Mouse (Mus musculus) heart, embryonic 12.5 days (tissue): ENCODE data around the gene Vmn1r181. TPM values are rescaled to one million over a fixed set of nuclear protein-coding genes. Genes with fewer than 3 reads are reported as not detected.
"Not testable (repeated sequence)": the region's sequence is repeated elsewhere in the genome, so short reads cannot be mapped to it uniquely, and the experiment has no call there.

Experiments
- ATAC-seq: fragments of 200-750 bp; cut with Nextera tagmentation; 2 replicates; pipeline ENCODE4 v1.8.0; 2017; ENCODE audit warnings: moderate TSS enrichment, moderate library complexity; ENCODE audit not compliant: insufficient number of reproducible peaks, low FRiP score
- H3K27ac ChIP-seq: fragments of 300-500 bp; sonication (generic); 2 replicates; pipeline ENCODE4 v1.5.1; 2016; ENCODE audit warnings: mild to moderate bottlenecking, moderate library complexity; ENCODE audit not compliant: poor library complexity, severe bottlenecking
- H3K27me3 ChIP-seq: fragments of 300-500 bp; sonication (generic); replicated peaks from 2 replicates; pipeline ENCODE4 v1.6.1; 2016; ENCODE audit warnings: mild to moderate bottlenecking, moderate library complexity
- H3K36me3 ChIP-seq: fragments of 300-500 bp; sonication (generic); 2 replicates; pipeline ENCODE4 v1.6.1; 2016; ENCODE audit warnings: mild to moderate bottlenecking, moderate library complexity
- H3K4me1 ChIP-seq: fragments of 300-500 bp; sonication (generic); replicated peaks from 2 replicates; pipeline ENCODE4 v1.6.1; 2016; ENCODE audit warnings: mild to moderate bottlenecking
- H3K4me2 ChIP-seq: fragments of 300-500 bp; sonication (generic); 2 replicates; pipeline ENCODE4 v1.6.1; 2016; ENCODE audit warnings: mild to moderate bottlenecking, moderate library complexity
- H3K4me3 ChIP-seq: fragments of 300-500 bp; sonication (generic); 2 replicates; pipeline ENCODE4 v1.5.1; 2016; ENCODE audit warnings: mild to moderate bottlenecking
- H3K9ac ChIP-seq: fragments of 300-500 bp; sonication (generic); 2 replicates; pipeline ENCODE4 v1.6.1; 2016; ENCODE audit warnings: mild to moderate bottlenecking, moderate library complexity
- H3K9me3 ChIP-seq: fragments of 300-500 bp; sonication (generic); replicated peaks from 2 replicates; pipeline ENCODE4 v1.6.1; 2016; ENCODE audit warnings: mild to moderate bottlenecking, moderate library complexity
- WGBS: fragments of 180-500 bp; shearing (Covaris S2); methylation state at CpG from one replicate; pipeline ENCODE4 v1.1.7; 2016; 5-methylcytosine and 5-hydroxymethylcytosine counted together
- polyA plus RNA-seq: library from polyadenylated mRNA; unstranded; fragments of >200 nt; fragmentation: Nextera tagmentation; extraction: Ambion mirVana; gene quantifications from 2 replicates; pipeline ENCODE4 v1.2.1, GENCODE M21; 2016

Vmn1r181 gene
- not detected in 2 replicates for polyA plus RNA-seq

- H3K9ac ChIP-seq, ATAC-seq, H3K4me1 ChIP-seq, H3K27me3 ChIP-seq, H3K4me2 ChIP-seq, H3K36me3 ChIP-seq, H3K4me3 ChIP-seq, H3K27ac ChIP-seq: not testable (repeated sequence)
- peaks cover 30% of the 10 kb centered on the region for H3K9me3 ChIP-seq
- 68% methylated on average over 9 of the region's 9 CpGs for WGBS
Observed at GRCm38 (mm10) chr7:23974315-23974714, at the start of gene Vmn1r181. Vmn1r181 (plus strand) TSS chr7:23974615.

- Histone ChIP-seq H3K9ac (no peak within 1 kb of the TSS), H3K4me2 (no peak within 1 kb of the TSS), H3K36me3 (no peaks in the 10 kb centered on the region), H3K4me1 (no peaks in the 10 kb centered on the region), H3K27me3 (no peaks in the 10 kb centered on the region), H3K4me3 (no peak within 1 kb of the TSS), H3K9me3 (peaks cover 11% of the 10 kb centered on the region), H3K27ac (no peak within 1 kb of the TSS)
- WGBS = 46% methylated on average over 2 of the region's 2 CpGs
- no peak for ATAC-seq
Observed at GRCm38 (mm10) chr7:23926678-23927077, 47.7 kb upstream of the Vmn1r181 start, which contains the start of gene Vmn1r179. Vmn1r179 (plus strand) TSS chr7:23926978.

GRCm38 (mm10) chr7:23950332-23950731, 24.1 kb upstream of the Vmn1r181 start, which contains the start of gene Vmn1r180:
Vmn1r180 (plus strand) TSS chr7:23950632.
- no peak within 1 kb of the TSS for H3K4me3 ChIP-seq
- H3K27me3 ChIP-seq = no peaks in the 10 kb centered on the region
- H3K4me2 ChIP-seq = no peak within 1 kb of the TSS
- peaks cover 8% of the 10 kb centered on the region for H3K9me3 ChIP-seq
- H3K27ac ChIP-seq = no peak within 1 kb of the TSS
- no peaks in the 10 kb centered on the region for H3K36me3 ChIP-seq
- H3K9ac ChIP-seq = no peak within 1 kb of the TSS
- no peak for ATAC-seq
- no peaks in the 10 kb centered on the region for H3K4me1 ChIP-seq

- 57% methylated on average over 3 of the region's 3 CpGs for WGBS
- not testable (repeated sequence) for H3K27ac ChIP-seq, H3K9ac ChIP-seq, H3K36me3 ChIP-seq, H3K4me2 ChIP-seq, H3K4me3 ChIP-seq, H3K27me3 ChIP-seq, ATAC-seq, H3K4me1 ChIP-seq
- H3K9me3 ChIP-seq = peaks cover 48% of the 10 kb centered on the region
Observed at GRCm38 (mm10) chr7:23968044-23968443, 6.4 kb upstream of the Vmn1r181 start.

GRCm38 (mm10) chr7:24001391-24001790, 27.0 kb downstream of the Vmn1r181 start, which contains the start of gene V1rd19:
V1rd19 (plus strand) TSS chr7:24001691.
- 68% methylated on average over 2 of the region's 2 CpGs for WGBS
- no peak within 1 kb of the TSS for H3K4me3 ChIP-seq
- peaks cover 8% of the 10 kb centered on the region for H3K9me3 ChIP-seq
- no peaks in the 10 kb centered on the region for H3K36me3 ChIP-seq
- H3K4me2 ChIP-seq = no peak within 1 kb of the TSS
- H3K27ac ChIP-seq = no peak within 1 kb of the TSS
- no peaks in the 10 kb centered on the region for H3K27me3 ChIP-seq
- no peaks in the 10 kb centered on the region for H3K4me1 ChIP-seq
- ATAC-seq = no peak
- H3K9ac ChIP-seq = no peak within 1 kb of the TSS

Other genes with a start within 250 kb of the Vmn1r181 start
- not detected in 2 replicates for gene Vmn1r174, start 222.3 kb upstream of the Vmn1r181 start, polyA plus RNA-seq
- not detected in 2 replicates for gene Vmn1r175, start 164.0 kb upstream of the Vmn1r181 start, polyA plus RNA-seq
- gene Vmn1r176, start 137.2 kb upstream of the Vmn1r181 start, polyA plus RNA-seq = not detected in 2 replicates
- gene Vmn1r177, start 108.2 kb upstream of the Vmn1r181 start, polyA plus RNA-seq = not detected in 2 replicates
- gene Vmn1r178, start 82.6 kb upstream of the Vmn1r181 start, polyA plus RNA-seq = not detected in 2 replicates
- not detected in 2 replicates for gene Vmn1r179, start 47.6 kb upstream of the Vmn1r181 start, polyA plus RNA-seq
- gene Vmn1r180, start 24.0 kb upstream of the Vmn1r181 start, polyA plus RNA-seq = not detected in 2 replicates
- gene V1rd19, start 27.1 kb downstream of the Vmn1r181 start, polyA plus RNA-seq = not detected in 2 replicates
- gene Vmn1r183, start 78.6 kb downstream of the Vmn1r181 start, polyA plus RNA-seq = 0.01 TPM in 1 of 2 replicates, not detected in the other
- gene Zfp180, start 107.3 kb downstream of the Vmn1r181 start, polyA plus RNA-seq = 15.5 and 16.1 TPM in 2 replicates
- 4.2 TPM in 2 replicates for gene Zfp112, start 137.7 kb downstream of the Vmn1r181 start, polyA plus RNA-seq
- 7.4 and 8.3 TPM in 2 replicates for gene Zfp235, start 159.6 kb downstream of the Vmn1r181 start, polyA plus RNA-seq
- 3.7 and 4.0 TPM in 2 replicates for gene Zfp114, start 200.4 kb downstream of the Vmn1r181 start, polyA plus RNA-seq
- 8.0 and 8.3 TPM in 2 replicates for gene Zfp111, start 236.8 kb downstream of the Vmn1r181 start, polyA plus RNA-seq